Mouse (Mus musculus) CD4-positive helper T cell, adult 2 months (primary cell): ENCODE measurements around the gene Usf3.

ENCODE experiments used
- DNase-seq: peaks from one replicate; pipeline ENCODE4 v3.0.0-alpha.2; 2012; ENCODE audit warnings: low read depth, missing footprints, low spot score

The Usf3 gene

GRCm38 (mm10) chr16:44233019-44233418 lies 60.0 kb downstream of the Usf3 start:
- DNase-seq = no peak

- DNase-seq = no peak
Measured at GRCm38 (mm10) chr16:44237836-44238235, 64.8 kb downstream of the Usf3 start.

GRCm38 (mm10) chr16:44238835-44239263 lies 65.8 kb downstream of the Usf3 start:
- no peak for DNase-seq

GRCm38 (mm10) chr16:44240406-44240805 lies 67.4 kb downstream of the Usf3 start:
- no peak for DNase-seq

GRCm38 (mm10) chr16:44242633-44243032 lies 69.6 kb downstream of the Usf3 start:
- peak; percentile 59 for DNase-seq

- DNase-seq = no peak
Measured at GRCm38 (mm10) chr16:44243323-44243722, 70.3 kb downstream of the Usf3 start.

- DNase-seq = no peak
Measured at GRCm38 (mm10) chr16:44249985-44250384, 76.9 kb downstream of the Usf3 start.

- no peak for DNase-seq
Measured at GRCm38 (mm10) chr16:44252735-44253134, 79.7 kb downstream of the Usf3 start.

GRCm38 (mm10) chr16:44253797-44254634 lies 81.0 kb downstream of the Usf3 start:
- no peak for DNase-seq

GRCm38 (mm10) chr16:44254698-44255097 lies 81.7 kb downstream of the Usf3 start:
- DNase-seq = no peak

GRCm38 (mm10) chr16:44257476-44257875 lies 84.4 kb downstream of the Usf3 start:
- DNase-seq = no peak

- no peak for DNase-seq
Measured at GRCm38 (mm10) chr16:44264916-44265315, 91.9 kb downstream of the Usf3 start.

- no peak for DNase-seq
Measured at GRCm38 (mm10) chr16:44265562-44265961, 92.5 kb downstream of the Usf3 start.

- DNase-seq = no peak
Measured at GRCm38 (mm10) chr16:44268541-44269215, 95.6 kb downstream of the Usf3 start.

- no peak for DNase-seq
Measured at GRCm38 (mm10) chr16:44269578-44269977, 96.5 kb downstream of the Usf3 start.

GRCm38 (mm10) chr16:44270606-44271005 lies 97.6 kb downstream of the Usf3 start:
- DNase-seq = no peak

GRCm38 (mm10) chr16:44271371-44272038 lies 98.5 kb downstream of the Usf3 start:
- no peak for DNase-seq
